Mouse (Mus musculus) stomach, postnatal 0 days (tissue): ENCODE measurements at regions not wholly inside any gene's neighbourhood (a gene's known extent, or its start where the extent isn't known, plus 50 kb on each side); places are given as distances from the start of the nearest gene placed in this dataset.

Source experiments
- CTCF ChIP-seq: IDR thresholded peaks from 2 replicates; pipeline ENCODE4 v1.5.1; 2016; ENCODE audit warnings: antibody characterized with exemption, low read depth, mild to moderate bottlenecking, moderate library complexity
- EP300 ChIP-seq: optimal IDR thresholded peaks from 2 replicates; pipeline ENCODE3; 2016; ENCODE audit warnings: antibody characterized with exemption

DNA sequence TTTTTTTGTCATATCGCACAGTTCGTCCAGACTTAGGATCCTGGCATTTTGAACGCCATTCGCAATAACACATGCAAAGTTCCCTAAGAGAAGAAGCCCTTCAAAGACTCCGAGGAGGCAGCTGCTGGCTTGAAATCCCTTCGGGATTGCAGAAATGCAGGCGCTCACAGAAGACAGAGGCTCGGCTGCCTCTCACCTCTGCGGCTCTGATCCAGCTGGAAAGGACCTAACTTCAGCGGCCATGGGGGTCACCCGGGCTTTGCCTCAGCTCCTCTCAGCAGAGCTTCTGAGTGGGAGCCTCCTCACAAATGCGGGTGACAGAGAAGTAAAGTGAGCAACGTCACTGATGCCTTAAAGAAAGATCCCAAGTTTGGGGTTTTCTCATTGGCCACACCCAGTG is 239.1 kb upstream of the Map3k1 start:
- TF ChIP-seq CTCF (no peak), EP300 (no peak)
